ENCODE assay signal across 8 mouse cellular contexts in the genomic region with DNA sequence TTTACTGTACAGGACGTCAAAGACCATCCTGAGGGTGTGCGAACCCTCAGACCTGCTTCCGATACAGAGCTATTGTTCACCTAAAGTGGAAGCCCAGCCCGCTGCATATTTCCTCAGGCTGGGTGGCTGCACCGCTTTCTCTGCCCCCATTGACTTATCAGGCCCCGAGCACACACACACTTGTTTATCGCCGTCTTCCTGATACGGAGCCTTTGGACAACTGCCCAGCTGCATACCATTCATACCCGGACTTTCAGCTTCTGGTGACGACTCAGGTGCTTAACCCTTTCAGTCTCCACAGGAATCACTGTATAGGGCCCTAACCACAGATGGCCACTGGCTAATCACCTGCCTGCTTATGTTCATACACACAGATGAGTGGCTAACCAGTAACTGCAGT.
DNase-seq lines count a peak whose midpoint lies in the region; ATAC-seq lines count a peak whose summit lies in the region.

No protein-coding gene starts in this region.

- DNase-seq in midbrain, embryonic 11.5 days (ENCODE audit: low spot score, missing footprints): no peak
- peak; percentile 82 for DNase-seq in urinary bladder, postnatal 14 days (ENCODE audit: low spot score)
- DNase-seq in thymus, postnatal 25 days: no peak
- no peak for DNase-seq in frontal cortex, postnatal 14 days (ENCODE audit: low spot score in 2 of 2)

- 0 out of 2 replicates have a peak, but pooled peaks have one; percentile 38 for ATAC-seq in midbrain, embryonic 13.5 days
- ATAC-seq in midbrain, embryonic 11.5 days (ENCODE audit: low FRiP score): no peak
- ATAC-seq in erythroblast, adult 5-6 weeks (replicated peaks; ENCODE audit: low FRiP score, poor library complexity, severe bottlenecking): peak; percentile 94
- ATAC-seq in intestine, embryonic 16.5 days: peak; percentile 83
- peak; percentile 81 for ATAC-seq in liver, embryonic 15.5 days (ENCODE audit: insufficient read depth)

- no peak overlapping the region for H3K9ac ChIP-seq in midbrain, embryonic 13.5 days (replicated peaks)
- no peak overlapping the region for H3K9ac ChIP-seq in midbrain, embryonic 11.5 days (ENCODE audit: low read length)
- no peak overlapping the region for H3K9ac ChIP-seq in intestine, embryonic 16.5 days (ENCODE audit: low read depth, low read length)
- H3K9ac ChIP-seq in liver, embryonic 15.5 days: no peak overlapping the region

- H3K27me3 ChIP-seq in midbrain, embryonic 13.5 days: no peaks in the 10 kb centered on the region
- H3K27me3 ChIP-seq in midbrain, embryonic 11.5 days (ENCODE audit: control insufficient read depth, insufficient read depth, low read length): no peaks in the 10 kb centered on the region
- H3K27me3 ChIP-seq in intestine, embryonic 16.5 days (replicated peaks; ENCODE audit: control insufficient read depth, insufficient read depth, low read length): no peaks in the 10 kb centered on the region
- H3K27me3 ChIP-seq in liver, embryonic 15.5 days: no peaks in the 10 kb centered on the region

- H3K4me2 ChIP-seq in midbrain, embryonic 13.5 days (replicated peaks): no peak overlapping the region
- H3K4me2 ChIP-seq in midbrain, embryonic 11.5 days: no peak overlapping the region
- peak overlapping the region; percentile 25; the same call in 1 of the 2 replicates for H3K4me2 ChIP-seq in intestine, embryonic 16.5 days (ENCODE audit: low read depth, low read length)
- H3K4me2 ChIP-seq in liver, embryonic 15.5 days: peak overlapping the region; percentile 29

- H3K36me3 ChIP-seq in midbrain, embryonic 13.5 days: no peaks in the 10 kb centered on the region
- H3K36me3 ChIP-seq in midbrain, embryonic 11.5 days (ENCODE audit: control insufficient read depth, insufficient read depth, low read length): no peaks in the 10 kb centered on the region
- no peaks in the 10 kb centered on the region for H3K36me3 ChIP-seq in intestine, embryonic 16.5 days (ENCODE audit: control insufficient read depth, insufficient read depth, low read length)
- no peaks in the 10 kb centered on the region for H3K36me3 ChIP-seq in liver, embryonic 15.5 days (replicated peaks)

- H3K4me1 ChIP-seq in midbrain, embryonic 13.5 days (replicated peaks): peaks cover 17% of the 10 kb centered on the region
- peaks cover 5% of the 10 kb centered on the region for H3K4me1 ChIP-seq in midbrain, embryonic 11.5 days (ENCODE audit: control insufficient read depth, insufficient read depth, low read length)
- H3K4me1 ChIP-seq in intestine, embryonic 16.5 days (ENCODE audit: control insufficient read depth, insufficient read depth, low read length): peaks cover 23% of the 10 kb centered on the region
- peaks cover 28% of the 10 kb centered on the region for H3K4me1 ChIP-seq in liver, embryonic 15.5 days (replicated peaks)

- H3K27ac ChIP-seq in midbrain, embryonic 13.5 days: no peak overlapping the region
- no peak overlapping the region for H3K27ac ChIP-seq in midbrain, embryonic 11.5 days (ENCODE audit: low read depth, low read length)
- 0 out of 2 replicates have a peak overlapping the region, but pooled peaks have one; percentile 14 for H3K27ac ChIP-seq in intestine, embryonic 16.5 days (ENCODE audit: low read length)
- no peak overlapping the region for H3K27ac ChIP-seq in liver, embryonic 15.5 days (replicated peaks)

- WGBS in midbrain, embryonic 13.5 days: 26% methylated on average over 11 of the region's 11 CpGs
- 39% methylated on average over 11 of the region's 11 CpGs for WGBS in midbrain, embryonic 11.5 days
- WGBS in intestine, embryonic 16.5 days: 8% methylated on average over 11 of the region's 11 CpGs
- 4% methylated on average over 11 of the region's 11 CpGs for WGBS in liver, embryonic 15.5 days (ENCODE audit: insufficient replicate concordance)

- no peak overlapping the region for H3K4me3 ChIP-seq in midbrain, embryonic 13.5 days (replicated peaks)
- H3K4me3 ChIP-seq in midbrain, embryonic 11.5 days (ENCODE audit: low read depth, low read length): no peak overlapping the region
- no peak overlapping the region for H3K4me3 ChIP-seq in intestine, embryonic 16.5 days (ENCODE audit: low read length)
- H3K4me3 ChIP-seq in liver, embryonic 15.5 days (replicated peaks): no peak overlapping the region

- no peaks in the 10 kb centered on the region for H3K9me3 ChIP-seq in midbrain, embryonic 13.5 days
- H3K9me3 ChIP-seq in midbrain, embryonic 11.5 days (ENCODE audit: control insufficient read depth, low read length): no peaks in the 10 kb centered on the region
- no peaks in the 10 kb centered on the region for H3K9me3 ChIP-seq in intestine, embryonic 16.5 days (ENCODE audit: control insufficient read depth, low read length)
- no peaks in the 10 kb centered on the region for H3K9me3 ChIP-seq in liver, embryonic 15.5 days (replicated peaks)

Comparison
In these comparisons a context has a peak if more than half of its experiments do, and no peak if none do; other contexts are left out.
1. H3K4me2 ChIP-seq: peak in intestine, embryonic 16.5 days (single experiment) and liver, embryonic 15.5 days (single experiment); none in midbrain, embryonic 13.5 days (single experiment) and midbrain, embryonic 11.5 days (single experiment).